Mouse (Mus musculus) embryonic facial prominence, embryonic 12.5 days (tissue): ENCODE data around the gene Rgl3. TPM values are rescaled to one million over a fixed set of nuclear protein-coding genes. Genes with fewer than 3 reads are reported as not detected.

Experiments used
- ATAC-seq: fragments of 200-750 bp; cut with Nextera tagmentation; 2 replicates; pipeline ENCODE4 v1.8.0; 2017; ENCODE audit not compliant: insufficient number of reproducible peaks, insufficient read depth, low FRiP score, low TSS enrichment
- H3K27ac ChIP-seq: fragments of 300-500 bp; sonication (generic); 2 replicates; pipeline ENCODE4 v1.5.1; 2016; ENCODE audit warnings: mild to moderate bottlenecking
- H3K27me3 ChIP-seq: fragments of 300-500 bp; sonication (generic); 2 replicates; pipeline ENCODE4 v1.6.1; 2016; ENCODE audit warnings: mild to moderate bottlenecking, moderate library complexity
- H3K36me3 ChIP-seq: fragments of 300-500 bp; sonication (generic); 2 replicates; pipeline ENCODE4 v1.6.1; 2016; ENCODE audit warnings: mild to moderate bottlenecking
- H3K4me1 ChIP-seq: fragments of 300-500 bp; sonication (generic); 2 replicates; pipeline ENCODE4 v1.6.1; 2016
- H3K4me2 ChIP-seq: fragments of 300-500 bp; sonication (generic); replicated peaks from 2 replicates; pipeline ENCODE4 v1.6.1; 2016; ENCODE audit warnings: mild to moderate bottlenecking, moderate library complexity
- H3K4me3 ChIP-seq: fragments of 300-500 bp; sonication (generic); 2 replicates; pipeline ENCODE4 v1.5.1; 2016; ENCODE audit warnings: mild to moderate bottlenecking
- H3K9ac ChIP-seq: fragments of 300-500 bp; sonication (generic); 2 replicates; pipeline ENCODE4 v1.6.1; 2016; ENCODE audit warnings: mild to moderate bottlenecking, moderate library complexity
- H3K9me3 ChIP-seq: fragments of 300-500 bp; sonication (generic); 2 replicates; pipeline ENCODE4 v1.6.1; 2016; ENCODE audit warnings: mild to moderate bottlenecking, moderate library complexity
- WGBS: fragments of 180-500 bp; shearing (Covaris S2); methylation state at CpG from one replicate; pipeline ENCODE4 v1.1.7; 2016; 5-methylcytosine and 5-hydroxymethylcytosine counted together
- polyA plus RNA-seq: library from polyadenylated mRNA; unstranded; fragments of >200 nt; fragmentation: Nextera tagmentation; extraction: Ambion mirVana; gene quantifications from 2 replicates; pipeline ENCODE4 v1.2.1, GENCODE M21; 2016

Gene Rgl3
- polyA plus RNA-seq, 1 experiment from 2014 or later: 1.4 TPM

DNA sequence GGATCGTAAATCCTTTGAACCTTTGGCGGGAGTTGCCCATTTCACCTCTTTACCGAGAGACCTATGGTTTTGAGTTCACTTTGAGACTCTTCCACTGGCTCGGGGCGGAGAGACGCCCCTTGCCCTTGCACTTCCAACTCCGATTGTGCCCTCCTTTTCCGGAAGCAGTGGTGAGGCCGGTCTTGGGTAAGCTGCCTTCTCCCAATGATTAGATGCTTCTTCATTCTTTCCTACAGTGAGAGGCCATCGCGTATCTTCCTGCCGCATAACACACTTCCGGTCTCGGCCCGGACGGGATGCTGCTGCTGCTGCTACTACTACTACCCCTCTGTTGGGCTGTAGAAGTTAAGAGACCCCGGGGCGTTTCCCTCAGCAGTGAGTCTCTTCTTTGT lies 13.9 kb upstream of the Rgl3 start:
- H3K9me3 ChIP-seq: no peaks in the 10 kb centered on the region
- 0 out of 2 replicates have a peak, but pooled peaks have one; percentile 1 for ATAC-seq
- no peaks in the 10 kb centered on the region for H3K27me3 ChIP-seq
- peak overlapping the region; percentile 72 for H3K4me3 ChIP-seq
- peak overlapping the region; percentile 64 for H3K9ac ChIP-seq
- peak overlapping the region; percentile 82 for H3K4me2 ChIP-seq
- peaks cover 29% of the 10 kb centered on the region for H3K4me1 ChIP-seq
- WGBS: 0% methylated on average over 18 of the region's 18 CpGs
- peak overlapping the region; percentile 26; the same call in 1 of the 2 replicates for H3K27ac ChIP-seq
- H3K36me3 ChIP-seq: peaks cover 40% of the 10 kb centered on the region

DNA sequence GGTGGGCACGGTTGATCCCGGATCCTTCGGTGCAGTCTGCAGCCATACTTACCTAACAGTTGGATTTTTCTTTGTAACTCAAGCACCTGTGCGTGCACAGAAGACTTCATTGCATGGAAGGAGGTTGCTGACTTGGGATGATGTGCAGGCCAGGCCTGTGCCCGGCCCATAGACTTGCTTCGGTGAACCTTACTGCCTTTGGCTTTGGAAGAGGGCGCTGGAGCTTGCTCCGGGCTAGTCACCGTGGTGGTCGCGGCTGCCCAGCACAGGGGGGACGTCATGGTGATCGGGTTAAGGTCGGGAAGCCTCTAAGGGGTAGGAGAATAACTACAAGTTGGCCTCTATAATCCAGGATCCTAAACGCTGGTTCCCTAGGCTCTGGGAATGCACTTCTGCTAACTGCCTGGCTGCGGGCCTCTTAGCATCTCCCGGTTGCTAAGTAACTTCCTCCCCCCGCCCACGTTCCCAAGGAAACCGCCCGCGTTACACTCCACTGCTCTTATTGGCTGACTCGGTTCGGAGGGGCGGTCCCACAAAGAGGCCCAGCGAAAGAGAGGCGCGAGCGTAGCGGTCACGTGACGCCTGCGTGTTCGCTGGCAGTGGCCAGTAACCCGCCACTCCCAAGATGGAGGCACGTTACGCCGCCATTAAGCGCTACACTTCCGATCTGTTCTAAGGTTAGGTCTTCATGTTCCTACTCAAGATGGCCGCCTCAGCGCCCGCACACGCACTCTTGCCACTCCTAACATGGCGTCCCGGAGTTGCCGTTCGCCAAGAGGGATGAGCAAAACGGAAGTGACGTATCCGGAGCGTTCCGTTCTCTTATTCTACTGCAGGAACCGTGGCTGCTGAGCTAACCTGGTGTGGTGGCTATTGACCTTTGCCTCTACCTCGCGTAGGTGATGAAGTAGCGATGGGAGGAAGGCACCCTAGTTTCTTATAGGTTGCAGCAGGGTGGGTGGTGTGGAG lies 13.2 kb upstream of the Rgl3 start, which contains the start of the genes Ccdc151 and Prkcsh:
Gene Ccdc151 (minus strand): TSS at position 441 of the 969 bp plus-strand sequence.
Gene Prkcsh (plus strand): TSS at position 613 of the 969 bp plus-strand sequence.
- Histone ChIP-seq H3K4me3 (peak within 1 kb of the TSS; percentile 72), H3K27ac (peak within 1 kb of the TSS; percentile 26; the same call in 1 of the 2 replicates), H3K9ac (peak within 1 kb of the TSS; percentile 64), H3K4me1 (peaks cover 26% of the 10 kb centered on the region), H3K4me2 (peak within 1 kb of the TSS; percentile 82), H3K36me3 (peaks cover 34% of the 10 kb centered on the region), H3K9me3 (no peaks in the 10 kb centered on the region), H3K27me3 (no peaks in the 10 kb centered on the region)
- ATAC-seq: peak; percentile 100
- WGBS: 5% methylated on average over 57 of the region's 57 CpGs

DNA sequence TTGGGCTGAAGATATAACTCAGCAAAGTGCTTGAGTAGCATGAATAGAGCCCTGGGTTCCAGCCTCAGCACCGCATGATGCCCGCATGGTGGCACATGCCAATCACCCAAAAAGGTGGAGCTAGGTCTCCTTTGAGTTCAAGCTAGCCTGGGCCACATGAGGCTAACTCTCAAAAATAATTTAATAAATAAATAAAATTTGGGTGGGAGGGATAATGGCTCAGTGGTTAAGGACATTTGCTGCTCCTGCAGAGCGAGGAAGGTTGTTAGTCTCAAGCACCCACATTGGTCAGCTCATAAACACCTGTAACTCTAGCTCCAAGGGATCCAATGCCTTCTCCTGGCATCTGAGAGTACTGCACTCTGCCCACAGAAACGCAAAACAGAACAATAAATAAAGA lies 12.4 kb upstream of the Rgl3 start:
- no peak for ATAC-seq
- Histone ChIP-seq H3K9ac (no peak overlapping the region), H3K27me3 (no peaks in the 10 kb centered on the region), H3K4me3 (no peak overlapping the region), H3K9me3 (no peaks in the 10 kb centered on the region), H3K4me1 (peaks cover 20% of the 10 kb centered on the region), H3K36me3 (peaks cover 26% of the 10 kb centered on the region), H3K27ac (no peak overlapping the region), H3K4me2 (no peak overlapping the region)
- WGBS: 85% methylated on average over 4 of the region's 4 CpGs

DNA sequence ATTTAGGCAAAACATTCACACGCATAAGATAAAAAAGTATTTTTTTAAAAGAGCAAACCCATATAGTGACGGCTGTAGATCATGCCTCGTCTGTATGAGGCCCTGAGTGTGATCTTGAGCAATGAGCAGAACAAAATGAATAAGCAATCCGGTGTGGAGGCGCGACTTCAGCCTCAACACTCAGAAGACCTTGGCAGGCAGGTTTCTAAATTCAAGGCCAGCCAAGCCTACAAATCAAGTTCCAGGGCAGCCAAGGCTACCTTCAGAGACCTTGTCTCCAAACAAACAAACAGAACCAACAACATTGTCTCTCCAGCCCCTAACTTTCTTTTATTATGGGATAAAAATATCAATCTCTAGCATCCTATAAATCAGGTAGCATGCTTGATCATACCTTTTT lies 11.1 kb upstream of the Rgl3 start:
- H3K9ac ChIP-seq: no peak overlapping the region
- no peaks in the 10 kb centered on the region for H3K9me3 ChIP-seq
- ATAC-seq: no peak
- H3K27me3 ChIP-seq: no peaks in the 10 kb centered on the region
- no peak overlapping the region for H3K4me3 ChIP-seq
- peaks cover 20% of the 10 kb centered on the region for H3K4me1 ChIP-seq
- peaks cover 12% of the 10 kb centered on the region for H3K36me3 ChIP-seq
- H3K4me2 ChIP-seq: no peak overlapping the region
- H3K27ac ChIP-seq: no peak overlapping the region
- WGBS: 90% methylated on average over 6 of the region's 6 CpGs

DNA sequence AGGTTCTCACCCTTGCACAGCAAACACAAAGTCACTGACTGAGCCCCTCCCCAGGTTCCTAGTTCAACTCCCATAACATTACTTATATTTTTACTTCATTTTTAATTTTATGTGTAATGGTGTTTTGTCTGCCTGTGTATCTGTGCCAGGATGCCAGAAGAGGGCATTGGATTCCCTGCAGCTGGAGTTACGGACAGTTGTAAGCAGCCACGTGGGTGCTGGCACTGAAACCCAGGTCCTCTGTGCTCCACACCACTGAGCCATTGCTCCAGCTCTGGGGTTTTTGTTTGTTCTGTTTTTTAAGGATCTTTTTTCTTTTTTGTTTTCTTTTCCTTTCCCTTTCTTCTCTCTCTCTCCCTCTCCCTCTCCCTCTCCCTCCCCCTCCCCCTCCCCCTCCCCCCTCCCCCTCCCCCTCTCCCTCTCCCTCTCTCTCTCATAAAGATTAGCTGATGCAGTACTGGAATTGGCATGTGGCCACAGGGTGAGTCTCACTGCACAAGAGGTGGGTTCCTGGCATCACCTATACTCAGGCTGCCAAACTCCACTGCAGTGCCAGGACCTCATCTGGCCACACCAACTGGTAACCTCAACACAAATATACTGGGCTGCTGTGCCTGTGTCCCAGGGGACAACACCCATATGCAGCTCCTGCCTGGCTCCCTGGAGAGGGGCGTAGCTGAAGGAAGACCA lies 7.1 kb upstream of the Rgl3 start:
- H3K27ac ChIP-seq: no peak overlapping the region
- no peaks in the 10 kb centered on the region for H3K4me1 ChIP-seq
- ATAC-seq: no peak
- H3K27me3 ChIP-seq: peaks cover 25% of the 10 kb centered on the region
- no peak overlapping the region for H3K4me2 ChIP-seq
- no peak overlapping the region for H3K9ac ChIP-seq
- H3K9me3 ChIP-seq: no peaks in the 10 kb centered on the region
- H3K4me3 ChIP-seq: no peak overlapping the region
- no peaks in the 10 kb centered on the region for H3K36me3 ChIP-seq
- WGBS: 81% methylated on average over 3 of the region's 3 CpGs

DNA sequence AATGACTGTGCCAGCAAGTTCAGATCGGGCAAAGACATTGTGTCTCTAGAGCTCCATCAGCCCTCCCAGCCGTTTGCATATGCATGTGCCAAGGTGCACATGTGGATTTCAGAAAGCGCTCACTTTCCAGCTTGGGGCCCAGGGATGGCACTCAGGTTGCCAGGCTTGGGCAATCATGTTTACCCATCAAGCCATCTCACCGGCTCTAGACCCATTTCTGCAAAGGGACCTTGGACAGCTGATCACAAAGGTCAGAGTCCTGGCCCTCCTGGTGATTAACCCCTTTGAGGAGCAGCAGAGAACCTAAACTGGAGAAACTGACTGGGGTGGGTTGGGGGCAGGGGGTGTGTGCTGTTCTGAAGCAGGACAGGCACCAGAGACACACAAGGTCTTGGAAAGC lies 3.0 kb upstream of the Rgl3 start:
- Histone ChIP-seq H3K4me2 (no peak overlapping the region), H3K9ac (no peak overlapping the region), H3K4me3 (no peak overlapping the region), H3K4me1 (peaks cover 19% of the 10 kb centered on the region), H3K27ac (no peak overlapping the region), H3K27me3 (peaks cover 66% of the 10 kb centered on the region), H3K36me3 (no peaks in the 10 kb centered on the region), H3K9me3 (no peaks in the 10 kb centered on the region)
- 81% methylated on average over 4 of the region's 4 CpGs for WGBS
- no peak for ATAC-seq

DNA sequence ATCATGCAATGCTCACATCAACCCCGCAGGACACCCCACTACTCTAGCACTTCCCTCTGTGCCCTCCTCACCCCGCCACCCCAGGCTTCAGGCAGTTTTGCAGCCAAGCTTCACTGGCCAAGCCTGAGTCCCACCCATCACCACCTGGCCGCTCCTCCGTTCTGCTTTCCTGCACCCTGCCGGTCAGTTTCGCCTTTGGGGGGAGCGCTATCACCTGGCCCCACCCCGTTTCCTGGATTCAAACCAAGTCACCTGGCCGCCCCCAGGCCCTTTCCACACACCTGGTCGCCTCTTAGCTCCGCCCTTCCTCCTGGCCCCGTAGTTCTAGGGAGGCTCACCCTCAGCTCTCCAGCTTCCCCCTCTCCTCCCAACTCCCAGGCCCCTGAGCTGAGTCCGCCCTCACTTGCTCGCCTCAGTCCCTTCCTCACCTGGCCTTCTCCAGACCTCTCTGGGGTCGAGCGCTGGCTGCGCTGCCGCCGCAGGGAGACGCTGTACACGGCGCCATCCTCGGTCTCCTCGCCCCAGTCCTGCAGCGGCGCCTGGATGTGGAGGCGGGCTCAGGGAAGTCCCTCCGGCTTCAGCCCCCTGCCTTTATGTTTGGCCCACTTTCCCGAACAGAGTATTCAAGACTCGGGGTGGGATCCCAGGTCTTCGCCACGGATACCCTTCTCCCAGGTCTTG lies 685 bp downstream of the Rgl3 start:
- H3K27ac ChIP-seq: no peak overlapping the region
- ATAC-seq: no peak

DNA sequence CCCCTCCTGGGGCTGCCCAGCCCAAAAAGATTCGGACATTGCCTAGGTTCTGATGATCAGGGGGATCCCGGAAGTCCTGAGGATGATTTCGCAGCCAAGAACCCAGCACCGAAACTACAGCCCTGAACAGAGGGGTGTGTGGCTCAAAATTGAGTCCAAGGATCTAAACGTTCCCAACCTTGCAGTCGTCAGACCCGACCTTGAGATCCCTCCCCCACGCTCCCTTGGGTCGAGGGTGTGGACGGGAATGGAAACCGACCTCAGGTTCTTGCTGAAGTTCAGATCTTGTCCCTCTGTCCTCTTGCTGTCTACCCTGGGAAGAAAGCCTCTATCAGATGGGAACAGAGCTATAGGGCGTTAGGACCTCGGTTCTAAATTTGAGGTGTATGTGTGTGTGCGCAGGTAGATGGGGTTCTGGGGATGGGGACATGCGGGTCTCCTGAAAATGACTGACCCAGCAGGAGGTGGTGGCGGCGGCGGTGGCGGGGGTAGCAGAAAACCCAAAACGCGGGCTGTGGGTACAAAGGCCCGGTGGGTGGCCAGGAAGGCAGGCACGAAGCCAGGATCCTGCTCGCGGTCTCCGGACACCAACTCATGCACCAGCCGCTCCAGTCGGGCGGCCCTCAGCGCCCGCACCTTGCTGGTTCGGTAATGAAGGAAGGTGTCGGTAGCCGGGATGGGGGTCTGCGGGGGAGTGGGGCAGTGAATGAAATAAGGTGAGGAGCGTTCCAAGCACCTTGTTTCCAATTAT lies 1.5 kb downstream of the Rgl3 start:
- H3K4me1 ChIP-seq: peaks cover 19% of the 10 kb centered on the region
- H3K36me3 ChIP-seq: no peaks in the 10 kb centered on the region
- ATAC-seq: no peak
- peaks cover 84% of the 10 kb centered on the region for H3K27me3 ChIP-seq
- WGBS: 8% methylated on average over 36 of the region's 36 CpGs
- H3K9me3 ChIP-seq: no peaks in the 10 kb centered on the region
- H3K4me2 ChIP-seq: peak overlapping the region; percentile 64
- H3K9ac ChIP-seq: no peak overlapping the region
- H3K27ac ChIP-seq: no peak overlapping the region
- H3K4me3 ChIP-seq: peak overlapping the region; percentile 32; the same call in 1 of the 2 replicates

More for the DNA sequence above, 685 bp downstream of the Rgl3 start:
- Histone ChIP-seq H3K27me3 (peaks cover 91% of the 10 kb centered on the region), H3K9ac (peak overlapping the region; percentile 36), H3K4me1 (peaks cover 19% of the 10 kb centered on the region), H3K9me3 (no peaks in the 10 kb centered on the region), H3K36me3 (no peaks in the 10 kb centered on the region), H3K4me2 (peak overlapping the region; percentile 64), H3K4me3 (peak overlapping the region; percentile 32)
- 2% methylated on average over 32 of the region's 32 CpGs for WGBS

DNA sequence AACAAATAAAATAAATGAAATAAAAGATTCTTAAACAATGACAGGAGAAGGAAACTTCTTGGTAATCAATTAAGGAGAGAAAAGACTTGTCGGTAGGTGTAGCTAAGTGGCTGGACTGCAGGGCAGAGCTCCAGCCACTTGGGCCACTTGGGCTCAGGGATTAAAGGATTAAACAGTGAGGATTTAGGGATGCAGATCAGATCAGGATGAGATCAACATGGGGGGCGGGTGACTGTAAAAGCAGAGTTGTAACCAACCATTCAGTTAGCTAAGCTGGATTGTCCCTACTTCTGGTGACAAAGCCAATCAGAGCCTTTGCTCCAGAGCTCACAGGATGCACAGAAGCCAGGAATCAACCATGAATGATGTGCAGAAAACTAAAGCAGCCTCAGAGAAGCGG lies 5.3 kb downstream of the Rgl3 start:
- H3K27me3 ChIP-seq: peaks cover 46% of the 10 kb centered on the region

DNA sequence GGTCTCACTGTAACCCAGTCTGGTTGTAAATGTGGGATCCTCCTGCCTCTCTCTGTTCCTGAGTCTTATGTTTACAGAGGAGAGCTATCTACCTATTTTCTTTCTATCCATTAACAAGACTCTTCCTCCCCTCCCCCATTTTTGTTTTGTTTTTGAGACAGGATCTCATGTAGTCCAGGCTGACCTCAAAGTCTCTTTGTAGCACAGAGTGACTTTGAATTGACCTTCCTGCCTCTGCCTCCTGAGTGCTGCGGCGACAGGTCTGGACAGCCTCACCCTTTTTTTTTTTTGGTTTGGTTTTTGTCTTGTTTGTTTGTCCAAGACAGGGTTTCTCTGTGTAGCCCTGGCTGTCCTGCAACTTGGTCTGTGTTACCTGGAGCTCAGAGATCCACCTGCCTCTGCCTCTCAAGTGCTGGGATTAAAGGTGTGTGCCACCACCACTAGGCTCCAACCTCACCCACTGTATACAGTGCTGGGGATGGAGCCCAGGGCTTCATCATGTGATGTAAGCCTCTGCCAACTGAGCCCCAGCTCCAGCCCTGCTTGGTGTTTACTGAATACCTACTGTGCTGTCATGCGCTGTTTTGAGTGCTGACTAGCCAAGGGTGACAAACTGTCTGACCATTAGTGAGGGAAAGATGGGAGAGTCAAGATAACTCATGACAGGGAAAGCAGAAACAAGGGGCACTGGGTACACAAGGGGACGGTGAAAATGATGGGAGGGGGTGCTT lies 10.7 kb downstream of the Rgl3 start:
- Histone ChIP-seq H3K27ac (no peak overlapping the region), H3K9ac (no peak overlapping the region), H3K4me2 (no peak overlapping the region), H3K9me3 (no peaks in the 10 kb centered on the region), H3K36me3 (no peaks in the 10 kb centered on the region), H3K4me3 (no peak overlapping the region), H3K4me1 (no peaks in the 10 kb centered on the region), H3K27me3 (no peaks in the 10 kb centered on the region)
- 94% methylated on average over 4 of the region's 4 CpGs for WGBS
- no peak for ATAC-seq

More for the DNA sequence above, 5.3 kb downstream of the Rgl3 start:
- no peak for ATAC-seq
- Histone ChIP-seq H3K4me3 (no peak overlapping the region), H3K4me2 (no peak overlapping the region), H3K9ac (no peak overlapping the region), H3K27ac (no peak overlapping the region), H3K4me1 (peaks cover 9% of the 10 kb centered on the region), H3K36me3 (no peaks in the 10 kb centered on the region), H3K9me3 (no peaks in the 10 kb centered on the region)
- 18% methylated on average over 3 of the region's 3 CpGs for WGBS
